Mouse (Mus musculus) layer of hippocampus, postnatal 25 days (tissue): ENCODE measurements at regions not wholly inside any gene's neighbourhood (a gene's known extent, or its start where the extent isn't known, plus 50 kb on each side); places are given as distances from the start of the nearest gene placed in this dataset.

Source experiments
- DNase-seq, 2 experiments: peaks; one replicate each; pipeline ENCODE4 v3.0.0; 2022; ENCODE audit warnings: mixed read lengths in 2 of 2, low spot score in 1 of 2; ENCODE audit errors: extremely low spot score in 1 of 2

DNA sequence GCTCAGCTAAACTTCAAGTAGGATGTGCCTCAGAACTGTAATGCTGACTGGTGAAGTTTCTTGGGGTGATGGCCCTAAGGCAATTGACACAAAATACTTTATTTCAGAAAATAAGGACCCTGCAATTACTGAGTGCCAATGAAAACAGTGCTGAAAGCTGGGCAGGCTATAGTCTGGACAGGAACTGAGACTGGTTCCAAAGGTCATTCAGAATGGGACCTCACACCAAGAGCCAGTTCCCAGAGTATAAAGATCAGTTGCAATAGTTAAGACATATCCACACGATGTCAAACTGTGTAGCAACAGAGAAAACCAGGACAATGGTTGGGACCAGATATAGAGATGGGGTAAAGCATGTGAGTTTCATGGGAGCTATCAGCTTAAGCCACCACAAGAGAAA, 409.6 kb upstream of the Mctp2 start:
- no peak for DNase-seq

DNA sequence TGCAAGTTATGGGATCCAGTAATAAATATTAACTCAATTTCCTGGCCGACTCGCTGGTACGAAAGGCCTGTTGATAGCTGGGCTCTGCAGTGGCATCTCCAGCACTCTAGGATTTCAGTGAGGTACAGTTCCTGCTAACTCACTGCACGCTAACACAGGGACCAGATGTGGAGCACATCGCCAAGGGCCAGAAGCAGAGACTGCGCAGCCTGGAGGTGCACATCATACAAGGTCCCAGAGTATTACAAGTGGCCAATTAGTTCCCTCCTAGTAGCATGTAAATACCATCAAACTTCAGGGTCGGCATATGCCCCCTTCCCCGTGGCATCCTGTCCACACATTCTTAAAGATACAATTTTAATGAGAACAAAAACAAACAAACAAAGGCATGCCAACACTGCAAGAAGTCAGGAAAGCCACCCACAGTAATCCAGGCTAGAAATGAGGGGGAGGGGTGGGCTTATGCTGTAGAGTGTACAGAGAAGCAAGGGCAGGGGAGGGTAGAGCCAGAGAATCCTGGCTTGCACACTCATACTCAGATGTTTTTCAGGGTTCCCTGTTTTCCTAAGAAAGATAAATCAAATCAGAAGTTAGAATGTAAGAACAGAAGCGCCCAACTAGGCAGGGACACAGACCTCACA, 419.9 kb upstream of the Mctp2 start:
- DNase-seq = no peak

DNA sequence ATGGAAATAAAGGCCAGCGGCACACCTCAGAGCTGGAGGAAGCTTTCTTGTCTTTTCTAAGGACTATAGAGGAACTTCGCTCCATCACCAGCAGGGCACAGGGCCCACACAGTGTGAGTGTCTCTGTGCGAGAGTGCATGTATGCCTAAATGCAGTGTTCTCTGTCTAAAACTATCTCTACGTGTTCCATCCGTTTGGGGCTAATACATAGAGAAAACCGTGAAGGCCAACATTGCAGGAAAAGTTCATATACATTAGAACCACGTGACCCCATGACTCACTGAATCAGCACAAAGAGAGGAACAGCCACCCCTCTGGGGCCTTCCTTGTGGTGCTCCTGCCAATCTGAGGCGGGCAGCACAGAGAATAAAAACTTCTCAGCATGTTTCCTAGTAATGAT, 431.4 kb upstream of the Mctp2 start:
- no peak for DNase-seq

DNA sequence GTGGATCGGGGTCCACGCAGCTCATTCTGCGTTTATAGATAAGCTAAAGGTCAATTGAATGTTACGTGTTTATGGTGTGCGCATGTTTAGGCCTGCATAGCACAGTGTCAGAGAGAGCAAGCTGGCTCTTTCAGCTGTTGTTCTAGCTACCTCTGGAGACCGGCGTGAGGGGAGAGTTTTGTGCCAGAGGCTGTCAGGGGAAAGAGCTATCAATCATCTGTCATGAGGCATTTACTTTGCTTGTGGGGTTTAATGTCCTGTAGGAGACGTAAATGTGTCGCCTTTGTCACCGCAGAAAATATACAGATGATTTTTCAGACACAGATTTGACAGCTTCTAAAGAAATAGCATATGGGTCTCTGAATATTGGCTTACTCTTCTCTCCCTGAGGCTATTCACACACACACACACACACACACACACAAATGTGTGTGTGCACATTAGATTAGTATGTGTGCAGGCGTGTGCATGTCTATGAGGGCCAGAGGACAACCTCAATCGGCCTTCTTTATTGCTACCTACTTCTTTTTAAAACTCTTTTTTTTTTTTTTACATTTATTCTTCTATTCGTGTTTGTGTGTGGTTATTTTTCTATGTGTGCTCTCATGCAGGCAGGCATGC, 432.0 kb upstream of the Mctp2 start:
- DNase-seq = no peak

DNA sequence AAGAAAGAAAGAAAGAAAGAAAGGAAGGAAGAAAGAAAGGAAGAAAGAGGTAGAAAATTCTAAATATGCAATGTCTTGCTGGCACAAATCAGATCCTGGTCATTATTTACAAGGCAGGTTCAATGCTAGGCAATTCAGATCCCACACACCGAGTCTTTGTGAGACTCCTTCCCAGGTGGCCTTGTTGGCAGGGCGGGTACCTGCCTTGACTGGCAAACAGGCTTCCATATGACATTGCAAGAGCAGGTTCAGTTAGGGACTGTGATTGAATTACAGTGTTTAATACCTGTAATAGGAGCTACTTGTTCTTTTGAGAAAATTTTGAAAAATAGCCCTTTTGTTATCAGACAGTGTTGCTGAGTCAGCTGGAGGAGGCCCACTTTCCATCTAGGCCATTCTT, 436.0 kb upstream of the Mctp2 start:
- DNase-seq = no peak

DNA sequence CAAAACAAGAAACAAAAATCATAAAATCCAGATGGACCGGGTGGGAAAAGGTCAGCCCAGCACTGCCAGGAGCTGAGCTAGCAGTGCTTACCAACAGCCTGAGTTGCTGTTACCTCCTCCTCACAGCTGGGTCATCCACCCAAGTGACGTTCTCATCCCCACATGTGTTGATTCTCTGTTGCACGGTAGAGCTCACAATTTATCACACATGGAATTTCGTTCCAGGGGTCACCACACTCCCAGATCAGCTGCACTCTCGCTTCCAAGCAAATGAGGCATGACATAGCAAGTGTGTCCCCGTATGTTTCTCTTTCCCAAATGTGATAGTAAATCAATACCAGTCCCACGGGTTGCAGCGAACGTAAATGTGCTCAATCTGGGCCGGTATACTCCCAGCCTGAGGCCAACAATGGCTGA, 445.1 kb upstream of the Mctp2 start:
- DNase-seq = no peak

DNA sequence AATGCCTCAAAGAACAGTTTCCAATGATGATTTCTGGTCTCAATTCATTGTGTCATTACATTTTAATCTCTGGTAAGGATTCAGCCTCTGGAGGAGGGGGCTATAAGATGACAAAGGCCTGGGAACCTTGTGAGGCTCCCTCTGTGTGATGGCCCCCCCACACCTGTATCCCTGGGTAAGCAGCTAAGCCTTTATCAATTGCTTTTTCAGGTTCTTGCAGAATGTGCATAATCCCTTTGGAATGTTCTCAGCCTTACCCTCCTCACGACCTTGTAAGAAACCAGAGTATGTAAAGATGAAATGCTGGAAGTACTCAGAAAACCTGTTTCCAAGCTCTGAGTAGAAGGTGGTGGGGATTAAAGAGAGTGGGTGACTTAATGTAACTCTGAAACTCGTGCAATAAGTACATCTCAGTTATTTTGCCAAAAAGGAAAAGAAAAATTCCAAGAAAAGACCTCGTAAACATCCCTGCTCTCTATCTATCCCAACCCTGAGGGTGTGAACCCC, 446.7 kb upstream of the Mctp2 start:
- DNase-seq = no peak

DNA sequence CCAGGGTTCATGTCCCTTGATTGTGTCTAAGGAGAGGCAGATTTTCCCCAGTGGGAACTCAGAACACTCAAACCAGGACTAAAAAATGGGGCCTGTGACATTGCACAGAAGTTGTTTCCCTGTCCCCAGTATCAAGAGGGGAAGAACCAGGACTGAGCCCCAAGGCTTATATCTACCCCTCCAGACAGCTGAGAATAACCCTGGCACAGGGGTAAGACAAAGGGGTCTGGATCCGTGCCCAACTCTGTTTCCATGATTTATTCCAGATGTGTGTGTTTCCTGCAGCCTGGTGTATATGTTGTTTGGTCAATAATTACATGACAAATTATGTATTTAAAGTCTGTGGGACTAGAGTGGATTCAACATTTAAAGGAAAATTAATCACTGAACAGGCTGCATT, 456.3 kb upstream of the Mctp2 start:
- no peak for DNase-seq

DNA sequence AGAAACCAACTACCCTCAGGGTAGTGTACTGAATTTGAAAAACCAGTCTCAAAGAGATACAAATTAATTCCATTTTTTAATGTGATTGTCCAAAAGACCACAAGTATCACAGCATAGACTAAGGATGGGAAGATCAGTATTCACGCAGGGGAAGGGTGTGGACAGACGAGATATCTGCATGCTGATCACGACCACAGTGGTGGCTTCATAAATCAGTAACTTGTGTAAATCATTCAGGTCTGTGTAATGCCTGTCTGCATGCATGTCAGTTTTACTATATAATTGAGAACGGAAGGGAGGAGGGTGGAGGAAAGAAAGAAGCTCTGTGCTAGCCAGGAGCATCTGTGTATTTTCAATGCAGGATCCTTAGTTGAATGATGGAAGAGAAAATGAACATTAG, 462.3 kb upstream of the Mctp2 start:
- no peak for DNase-seq

DNA sequence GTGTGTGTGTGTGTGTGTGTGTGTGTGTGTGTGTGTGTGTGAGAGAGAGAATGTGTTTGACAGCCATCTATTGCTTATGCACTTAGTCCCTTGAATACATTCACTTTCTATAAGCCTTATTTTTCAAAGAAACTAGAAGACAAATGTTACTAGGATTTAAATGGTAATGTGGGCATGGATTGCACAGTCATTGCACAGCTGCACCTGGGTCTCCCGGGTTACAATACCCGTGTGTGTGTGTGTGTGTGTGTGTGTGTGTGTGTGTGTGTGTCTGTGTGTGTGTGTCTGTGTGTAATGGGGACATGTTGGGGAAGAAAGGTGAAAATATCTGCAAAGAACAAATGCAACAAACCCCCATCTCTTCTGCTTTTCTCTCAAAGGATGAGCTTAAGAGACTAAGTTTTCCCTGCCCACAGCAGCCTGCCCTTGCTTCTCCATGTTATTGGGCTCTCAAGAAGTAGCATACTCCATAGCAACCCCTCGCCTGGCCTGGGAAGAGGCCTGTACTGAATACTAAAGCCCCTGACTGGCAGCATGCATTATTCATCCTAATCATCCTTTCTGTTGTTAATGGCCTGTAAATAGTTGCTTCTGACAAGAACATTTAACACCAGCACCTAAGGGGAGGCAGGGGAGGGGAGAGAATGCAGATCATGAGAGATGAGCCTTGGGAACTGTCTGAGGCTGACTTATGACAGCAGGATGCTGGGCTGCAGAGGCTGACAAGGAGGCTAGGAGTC, 467.8 kb upstream of the Mctp2 start:
- DNase-seq = no peak

DNA sequence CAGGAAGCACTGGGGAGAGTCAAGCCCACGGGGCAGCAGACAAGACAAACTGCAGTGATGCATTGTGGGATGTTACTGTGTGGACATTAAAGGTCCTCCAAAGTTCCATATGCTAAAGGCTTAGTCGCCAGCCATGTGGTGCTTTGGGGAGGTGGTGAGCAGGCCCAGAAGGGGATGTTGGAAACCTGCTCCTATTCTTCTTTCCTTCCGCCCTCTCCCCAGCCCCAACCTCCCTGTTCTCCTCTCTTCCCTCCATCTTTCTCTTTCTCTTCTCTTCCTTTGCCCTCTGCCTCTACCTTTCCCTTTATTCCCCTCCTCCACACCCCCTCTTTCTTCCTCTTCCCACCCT, 468.3 kb upstream of the Mctp2 start:
- DNase-seq = no peak

DNA sequence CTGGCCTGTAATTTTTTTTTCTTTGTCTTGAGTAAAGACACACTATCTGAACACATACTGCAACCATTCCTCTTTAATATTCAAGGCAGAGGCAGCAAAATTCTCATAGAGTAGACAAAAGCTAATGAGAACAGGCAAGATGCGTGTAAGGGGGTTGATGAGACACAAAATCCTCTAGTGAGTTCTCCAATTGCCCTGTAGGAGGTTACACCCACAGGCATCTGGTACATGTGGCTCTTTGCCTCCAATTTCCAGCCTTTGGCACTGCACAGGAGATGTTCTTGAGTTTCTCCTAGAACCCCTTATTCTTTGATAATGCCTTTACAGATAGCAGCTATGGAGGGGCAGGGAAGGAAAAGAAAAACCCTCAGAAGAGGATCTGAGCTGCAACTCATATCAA, 480.9 kb upstream of the Mctp2 start:
- no peak for DNase-seq

DNA sequence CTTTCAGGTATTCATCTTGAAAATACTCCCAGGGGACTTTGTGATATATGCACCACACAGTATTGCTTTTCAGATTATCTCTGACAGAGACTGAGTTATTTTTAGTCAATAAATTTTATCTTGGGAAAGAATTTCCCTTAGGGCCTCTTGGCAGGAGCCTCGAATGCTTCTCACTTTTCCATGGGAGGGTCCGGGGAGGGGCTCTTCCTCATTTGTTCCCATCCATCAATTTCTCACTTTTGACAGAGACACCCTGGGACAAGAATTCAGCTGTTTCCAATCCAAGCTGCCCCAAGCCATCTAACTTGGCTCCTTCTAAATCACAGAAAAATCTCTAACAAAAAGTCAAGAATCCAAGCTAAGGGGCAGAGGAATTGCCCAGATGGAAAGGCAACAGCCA, 481.9 kb upstream of the Mctp2 start:
- no peak for DNase-seq

DNA sequence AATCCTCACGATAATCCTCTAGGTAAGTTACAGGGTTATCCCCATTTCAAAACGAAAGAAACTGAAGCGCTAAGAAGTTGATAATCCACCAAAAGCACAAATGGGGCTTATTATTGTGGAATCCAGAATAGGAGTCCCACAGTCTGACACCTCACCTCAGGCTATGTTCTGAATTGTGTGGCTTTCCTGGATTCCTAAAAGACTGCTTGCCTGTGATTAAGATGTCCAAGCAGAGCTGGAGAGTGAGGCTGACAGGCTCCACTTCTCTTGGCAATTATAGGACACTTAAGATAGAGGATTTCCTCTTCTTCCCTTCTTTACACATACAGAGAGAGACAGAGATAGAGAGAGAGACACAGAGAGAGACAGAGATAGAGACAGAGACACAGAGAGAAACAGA, 515.7 kb upstream of the Mctp2 start:
- no peak for DNase-seq

DNA sequence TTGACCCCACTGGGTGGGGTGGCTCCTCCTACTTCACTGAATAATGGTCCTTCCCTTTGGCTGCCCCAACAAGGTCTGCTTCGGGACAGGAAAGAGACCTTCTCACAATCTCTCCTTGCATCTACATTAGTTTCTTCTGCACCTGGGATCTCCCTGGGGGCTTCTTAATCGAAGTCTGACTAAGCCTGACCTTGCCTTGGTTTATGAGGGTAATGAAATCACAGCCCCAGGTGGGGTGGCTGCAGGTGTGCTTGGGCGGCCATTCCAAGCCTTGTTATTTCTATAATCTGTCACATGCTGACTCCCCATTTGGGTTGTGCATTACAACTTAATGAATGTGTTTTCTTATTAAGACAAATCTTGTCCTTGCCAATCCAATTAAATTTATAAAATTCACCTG, 520.2 kb upstream of the Mctp2 start:
- DNase-seq = no peak

DNA sequence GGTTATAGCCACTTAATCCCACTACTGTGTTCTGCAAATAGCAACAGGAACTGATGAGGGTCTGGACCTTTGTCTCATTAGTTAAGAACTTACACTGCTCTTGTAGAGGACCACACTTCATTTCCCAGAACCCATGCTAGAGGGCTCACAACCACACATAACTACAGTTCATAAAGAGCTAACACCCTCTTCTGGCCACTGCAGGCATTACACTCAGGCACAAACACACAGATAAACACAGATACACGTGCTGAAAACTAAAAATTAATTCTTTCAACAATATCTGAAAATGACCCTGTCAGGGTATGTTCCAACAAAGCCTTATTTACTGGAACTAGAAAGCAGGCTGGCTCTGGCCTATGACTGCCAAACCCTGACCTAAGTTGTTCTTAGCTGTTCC, 529.0 kb upstream of the Mctp2 start:
- DNase-seq = no peak

DNA sequence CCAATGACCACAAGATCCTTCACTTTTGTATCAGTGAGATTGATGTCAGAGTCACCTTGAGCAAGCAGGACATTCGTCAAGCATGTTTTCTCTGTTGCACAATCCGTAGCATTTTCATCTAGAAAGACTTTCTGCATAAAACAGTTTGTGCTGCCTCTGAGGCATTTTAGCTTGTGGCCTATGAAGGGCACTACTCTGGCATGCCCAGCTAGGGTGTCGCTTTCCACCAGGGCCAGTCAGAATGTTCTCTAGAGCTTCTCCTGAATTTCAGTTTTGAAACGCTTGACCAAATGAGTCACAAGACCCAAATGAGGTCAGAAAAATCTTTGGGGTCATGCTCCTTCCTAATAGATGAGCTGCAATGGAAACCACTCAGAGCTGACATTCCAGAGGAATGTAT, 529.6 kb upstream of the Mctp2 start:
- DNase-seq = no peak

DNA sequence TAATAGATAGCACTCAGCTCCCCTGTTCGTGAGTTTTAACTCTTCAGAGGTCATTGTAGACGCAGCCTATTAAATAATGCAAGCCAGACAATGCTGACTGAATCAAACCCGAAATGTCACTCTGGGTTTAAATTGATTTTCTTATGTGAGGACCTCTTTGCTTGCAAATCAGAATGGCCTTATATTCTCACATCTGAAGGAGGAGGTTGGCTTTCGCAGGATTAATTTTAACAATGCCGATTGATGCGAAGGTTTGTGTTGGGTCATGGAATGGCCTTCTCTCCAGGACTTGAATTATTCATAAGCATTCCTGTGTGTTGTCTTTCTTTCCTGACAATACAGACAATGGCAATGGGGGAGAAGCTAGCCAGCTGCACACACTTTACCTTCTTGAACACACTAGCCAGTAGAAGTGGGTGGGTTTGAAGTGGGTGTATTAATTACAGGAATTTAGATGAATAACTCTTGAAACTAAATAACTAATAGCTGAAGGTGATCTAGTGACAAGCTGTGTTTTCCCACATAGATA, 530.1 kb upstream of the Mctp2 start:
- no peak for DNase-seq

DNA sequence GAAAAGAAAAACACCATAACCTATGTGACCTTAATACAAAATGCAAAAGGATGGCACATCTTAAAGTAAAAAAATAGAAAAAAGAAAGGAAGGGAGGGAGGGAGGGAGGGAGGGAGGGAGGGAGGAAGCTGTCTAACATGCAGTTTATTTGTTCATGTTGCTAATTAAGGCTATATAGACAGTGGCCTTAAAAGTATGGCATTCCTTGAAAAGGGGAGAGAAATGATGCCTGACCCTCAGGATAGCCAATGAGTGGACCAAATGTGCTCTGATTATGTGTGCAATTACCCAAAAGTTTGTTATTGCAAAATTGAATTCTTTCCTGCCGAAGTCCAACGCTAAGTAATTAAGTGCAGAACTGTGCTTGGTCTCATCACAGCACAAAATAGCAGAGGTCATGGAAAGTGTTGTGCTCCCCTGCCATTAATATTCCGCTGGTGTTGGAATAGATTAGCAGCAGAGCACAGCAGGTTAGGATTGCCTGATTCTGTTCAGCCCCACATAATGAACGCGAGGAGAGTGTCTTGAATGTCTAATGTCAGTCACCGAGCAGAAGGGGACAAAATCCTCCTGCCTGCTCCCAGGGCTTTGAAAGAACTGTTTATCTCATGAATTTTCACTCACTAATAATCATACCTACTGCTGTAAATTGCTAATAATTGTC, 531.7 kb upstream of the Mctp2 start:
- DNase-seq = no peak

DNA sequence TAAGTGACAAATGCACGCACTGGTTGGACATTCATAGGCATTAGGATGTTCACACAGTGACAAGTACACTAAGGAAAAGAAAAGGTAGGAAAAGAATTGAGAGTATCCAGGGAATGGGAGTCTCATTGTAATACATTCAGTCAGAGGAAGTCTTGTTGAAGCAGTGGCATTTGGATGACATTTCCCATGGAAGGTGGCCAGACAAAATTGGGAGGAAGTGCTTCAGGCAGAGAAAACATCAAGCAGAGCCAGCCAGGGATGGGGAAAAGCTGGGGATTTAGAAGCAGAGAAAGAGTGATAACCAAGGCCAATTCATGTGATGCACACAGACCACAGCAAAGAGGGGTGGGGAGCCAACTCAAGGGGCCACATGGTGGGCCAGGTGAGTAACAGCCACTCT, 524.0 kb upstream of the Rgma start:
- DNase-seq = no peak

DNA sequence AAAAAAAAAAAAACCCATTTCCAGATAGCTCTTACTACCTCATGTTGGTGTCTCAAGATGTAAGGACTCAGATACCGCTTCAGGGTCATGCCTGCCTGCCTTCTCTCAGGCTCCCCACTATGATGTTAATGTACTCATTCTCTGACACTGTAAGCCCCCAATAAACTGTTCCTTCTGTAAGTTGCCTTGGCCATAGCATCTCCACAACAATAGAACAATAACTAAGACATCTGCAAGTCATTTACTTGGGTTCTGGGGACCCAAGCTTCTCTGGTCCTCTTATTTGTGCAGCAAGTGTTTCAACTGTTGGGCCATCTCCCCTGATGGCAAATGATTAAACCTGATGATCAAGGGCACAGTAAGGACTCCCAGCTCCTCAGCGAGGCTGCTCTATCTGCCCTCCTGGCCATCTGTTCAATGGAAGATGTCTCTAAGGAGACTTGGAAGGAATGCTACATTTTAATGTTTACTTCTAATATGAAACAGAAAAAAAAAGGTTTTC, 520.8 kb upstream of the Rgma start:
- no peak for DNase-seq
